Mouse (Mus musculus): ENCODE measurements around the gene Anapc10. TPM values are rescaled to one million over a fixed set of nuclear protein-coding genes. Genes with fewer than 3 reads are reported as not detected.

Gene Anapc10
- total RNA-seq, 2 experiments from 2014 or later, result 3.7 to 4.4 TPM

DNA sequence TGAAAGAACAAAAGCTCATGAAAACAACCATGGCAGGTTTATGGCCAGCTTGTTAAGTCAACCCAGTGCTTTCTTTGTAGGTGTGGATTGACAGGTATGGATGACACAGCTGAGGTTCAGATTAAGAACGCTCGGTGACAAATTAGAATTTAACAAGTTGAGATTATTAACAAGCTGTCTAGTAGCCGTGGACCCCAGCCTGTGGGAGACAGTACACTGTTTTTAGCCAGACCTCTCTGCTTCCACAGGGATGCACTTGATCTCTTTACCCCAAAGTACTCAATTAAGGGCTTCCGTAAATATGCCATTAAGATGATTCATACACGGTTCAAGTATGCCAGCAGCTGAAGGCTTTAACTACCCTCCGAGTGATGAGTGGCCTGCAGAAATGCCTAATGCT is 95.4 kb downstream of the Anapc10 start:
- intact Hi-C loops (cut with DNase I; ENCODE audit: low total_unique reads), result no loop called here
- no peak for DNase-seq

DNA sequence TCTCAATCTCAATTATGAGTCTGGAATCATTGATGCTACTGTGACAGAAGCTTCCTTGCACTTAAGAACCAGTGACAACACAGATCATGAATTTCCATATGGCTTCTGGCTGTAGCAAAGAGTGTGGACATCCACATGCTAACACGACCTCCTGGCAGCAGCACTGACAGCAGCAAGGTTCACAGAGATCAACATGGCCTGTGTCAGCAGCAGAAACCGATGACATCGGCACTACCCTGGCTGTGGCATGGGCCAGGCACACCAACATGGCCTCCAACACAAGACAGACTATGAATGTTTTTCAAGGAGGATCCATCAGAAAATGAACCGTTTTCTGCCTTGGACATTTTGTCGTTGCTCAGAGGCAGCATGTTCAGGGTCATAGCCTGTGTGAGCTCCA is 114.9 kb downstream of the Anapc10 start:
- DNase-seq, result no peak
- intact Hi-C loops (cut with DNase I; ENCODE audit: low total_unique reads), result no loop called here

Other genes starting within 250 kb of the Anapc10 start
- gene Otud4, start 72.2 kb upstream of the Anapc10 start, total RNA-seq (2021), result 10 to 100 TPM; 46.7 to 49.3 TPM
- 10 to 100 TPM; 43.0 to 48.6 TPM for gene Abce1, start 80 bp upstream of the Anapc10 start, total RNA-seq (2021)

Measured in gastrocnemius, postnatal 14 days (tissue).